Mouse (Mus musculus) liver, adult 2 months (tissue): ENCODE measurements around the gene Spaar. TPM values are rescaled to one million over a fixed set of nuclear protein-coding genes. Genes with fewer than 3 reads are reported as not detected.

Source experiments
- DNase-seq: peaks from one replicate; pipeline ENCODE4 v3.0.0-alpha.2; 2011; ENCODE audit warnings: low read depth, low spot score; ENCODE audit errors: extremely low read depth
- H3K27ac ChIP-seq: fragments of 200-500 bp; replicated peaks from 2 replicates; pipeline ENCODE4 v1.5.1; 2012; ENCODE audit warnings: low read depth, mild to moderate bottlenecking, control low read depth, inconsistent platforms, low read length; ENCODE audit not compliant: insufficient read depth
- H3K27me3 ChIP-seq: fragments of 200-500 bp; 2 replicates; pipeline ENCODE4 v1.6.1; 2012; ENCODE audit warnings: mild to moderate bottlenecking, moderate library complexity, low read length, inconsistent platforms; ENCODE audit not compliant: control insufficient read depth, insufficient read depth
- H3K36me3 ChIP-seq: fragments of 200-500 bp; 2 replicates; pipeline ENCODE4 v1.6.1; 2012; ENCODE audit warnings: low read length, inconsistent platforms; ENCODE audit not compliant: control insufficient read depth, insufficient read depth
- H3K4me1 ChIP-seq: fragments of 200-500 bp; 2 replicates; pipeline ENCODE4 v1.6.1; 2011; ENCODE audit warnings: low read length; ENCODE audit not compliant: control insufficient read depth, insufficient read depth
- H3K4me3 ChIP-seq: fragments of 200-500 bp; 2 replicates; pipeline ENCODE4 v1.5.1; 2011; ENCODE audit warnings: low read depth, mild to moderate bottlenecking, control low read depth, low read length, moderate library complexity; ENCODE audit not compliant: insufficient read depth
- H3K79me2 ChIP-seq: fragments of 200-500 bp; 2 replicates; pipeline ENCODE4 v1.6.1; 2012; ENCODE audit warnings: inconsistent platforms, mild to moderate bottlenecking, low read length, moderate library complexity; ENCODE audit not compliant: control insufficient read depth, insufficient read depth
- H3K9ac ChIP-seq: fragments of 200-500 bp; 2 replicates; pipeline ENCODE4 v1.6.1; 2012; ENCODE audit warnings: low read depth, mild to moderate bottlenecking, control low read depth, inconsistent platforms, low read length
- CTCF ChIP-seq: fragments of 200-500 bp; IDR thresholded peaks from 2 replicates; pipeline ENCODE4 v1.5.1; 2011; ENCODE audit warnings: low read depth, low read length, control low read depth
- POLR2A ChIP-seq: fragments of 200-500 bp; IDR thresholded peaks from 2 replicates; pipeline ENCODE4 v1.6.1; 2011; ENCODE audit warnings: low read length, control low read depth; ENCODE audit not compliant: insufficient read depth; ENCODE audit errors: extremely low read depth
- WGBS: fragments of 180-500 bp; shearing (Covaris S2); methylation state at CpG from one replicate; pipeline ENCODE4 v1.1.7; 2018; 5-methylcytosine and 5-hydroxymethylcytosine counted together
- polyA plus RNA-seq: library from polyadenylated mRNA; depleted of rRNA; stranded (reverse); fragments of >200 nt; gene quantifications from 2 replicates; pipeline ENCODE4 v1.2.3, GENCODE M21; 2012
- total RNA-seq: library from RNA; depleted of rRNA; stranded (reverse); fragments of >200 nt; gene quantifications from 2 replicates; pipeline ENCODE4 v1.2.3, GENCODE M21; 2014

Spaar gene
- total and polyA plus RNA-seq, 2 experiments: 0.12 to 0.18 TPM

DNA sequence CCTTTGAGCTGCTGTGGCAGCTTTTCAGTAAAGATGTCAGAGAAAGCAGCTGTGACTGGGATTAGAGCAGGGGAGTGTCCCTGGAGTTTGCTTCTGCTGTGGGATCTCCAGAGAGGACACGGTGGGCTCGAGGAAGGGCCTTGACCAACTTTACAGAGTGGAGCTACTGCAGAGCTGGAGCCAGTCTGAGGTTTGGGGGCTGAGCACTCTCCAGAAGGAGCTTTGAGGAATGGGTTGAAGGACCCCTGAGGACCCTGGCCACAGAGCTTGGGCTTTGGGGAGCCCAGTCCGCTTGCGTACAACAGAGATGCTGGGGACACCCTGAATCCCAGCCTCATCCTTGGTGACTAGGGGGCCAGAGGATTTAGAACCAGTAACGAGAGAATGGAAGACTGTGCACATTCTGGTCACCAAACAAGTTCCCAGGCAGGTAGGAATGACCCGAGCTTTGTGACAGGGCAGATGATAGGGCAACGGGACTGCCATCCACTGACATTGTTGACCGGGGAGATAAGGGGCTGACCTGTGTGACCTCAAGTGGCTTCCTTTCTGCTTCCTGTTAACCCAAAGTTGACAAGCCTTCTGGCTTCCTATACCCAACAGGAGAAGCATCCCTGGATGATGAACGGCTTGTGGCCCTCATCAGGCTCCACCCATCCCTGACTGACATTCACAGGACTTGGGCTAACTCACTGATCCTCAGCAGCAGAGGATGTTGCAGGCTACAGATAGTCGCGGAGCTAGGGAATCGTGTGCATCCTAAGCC is 3.4 kb upstream of the Spaar start:
- Histone ChIP-seq H3K79me2 (no peaks in the 10 kb centered on the region), H3K4me3 (no peak overlapping the region), H3K36me3 (no peaks in the 10 kb centered on the region), H3K27me3 (no peaks in the 10 kb centered on the region), H3K9ac (no peak overlapping the region), H3K27ac (no peak overlapping the region), H3K4me1 (no peaks in the 10 kb centered on the region)
- TF ChIP-seq POLR2A (no peak), CTCF (no peak)
- no peak for DNase-seq
- 28% methylated on average over 12 of the region's 12 CpGs for WGBS

DNA sequence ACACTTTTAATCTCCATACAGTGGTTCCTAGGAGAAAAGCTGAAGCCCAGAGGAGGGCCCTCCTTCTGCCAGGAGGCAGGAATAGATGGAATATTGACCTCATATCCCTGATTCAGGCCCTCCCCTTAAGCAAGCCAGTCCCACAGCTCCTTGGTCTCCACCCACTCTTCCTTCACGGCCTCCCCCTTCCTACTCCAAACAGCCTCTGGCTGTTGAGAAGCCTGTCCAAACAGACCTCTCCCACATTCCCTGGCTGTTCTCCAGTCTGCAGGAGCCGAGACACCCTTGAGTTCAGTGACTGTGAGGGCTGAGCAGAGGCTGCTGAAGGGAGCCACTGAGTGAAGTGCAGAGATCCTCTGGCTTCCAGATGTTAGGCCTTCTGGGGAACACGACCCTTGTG is 2.8 kb upstream of the Spaar start, which contains the start of gene Hrct1:
Gene Hrct1 (plus strand): TSS at position 194 of the 400 bp plus-strand sequence.
- Histone ChIP-seq H3K79me2 (no peaks in the 10 kb centered on the region), H3K36me3 (no peaks in the 10 kb centered on the region), H3K9ac (no peak within 1 kb of the TSS), H3K27me3 (no peaks in the 10 kb centered on the region), H3K27ac (peak within 1 kb of the TSS; percentile 67), H3K4me1 (no peaks in the 10 kb centered on the region), H3K4me3 (no peak within 1 kb of the TSS)
- TF ChIP-seq CTCF (no peak), POLR2A (no peak)
- DNase-seq: peak; percentile 48
- WGBS: 51% methylated on average over 3 of the region's 3 CpGs

DNA sequence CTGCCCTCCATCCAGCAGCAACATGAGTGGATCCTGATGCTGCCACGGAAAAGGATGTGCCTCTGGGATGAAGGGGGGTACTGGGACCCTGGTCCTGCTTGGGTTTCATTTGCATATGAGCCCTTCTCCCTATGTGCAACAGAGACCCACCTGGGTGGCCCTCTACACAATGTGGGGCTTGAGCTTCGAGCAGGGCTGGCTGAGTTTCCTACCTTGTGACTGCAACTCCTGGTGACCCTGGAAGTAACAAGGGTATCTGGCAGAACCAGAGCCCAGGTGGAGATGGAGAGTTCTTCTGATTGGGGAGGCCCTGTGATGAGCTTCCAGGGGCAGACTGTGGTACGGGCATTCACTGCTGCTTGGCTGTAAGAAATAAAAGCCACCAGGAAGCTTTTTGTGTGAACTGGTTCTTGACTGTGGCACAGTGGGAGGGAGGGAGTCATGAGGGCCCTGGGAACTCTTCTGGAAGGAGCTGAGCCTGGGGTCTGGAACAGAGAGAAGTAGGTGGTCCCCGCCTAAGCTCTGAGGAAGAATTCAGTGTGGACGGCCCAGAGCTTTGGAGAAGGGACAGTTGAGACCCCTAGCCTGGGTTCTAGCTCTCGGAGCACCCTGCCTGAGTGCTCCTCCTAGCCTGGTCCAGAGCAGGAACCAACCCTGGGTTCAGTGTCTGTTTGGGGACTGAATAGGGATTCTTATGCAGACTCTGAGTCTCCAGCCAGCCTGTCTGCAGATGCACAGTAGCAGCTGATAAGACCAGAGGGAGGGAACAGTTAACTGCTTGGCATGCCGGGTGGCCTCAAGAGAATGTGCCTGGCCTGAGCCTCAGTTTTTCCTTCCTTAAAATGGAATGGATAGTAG is 1.9 kb upstream of the Spaar start:
- Histone ChIP-seq H3K27ac (peak overlapping the region; percentile 67), H3K4me1 (no peaks in the 10 kb centered on the region), H3K27me3 (no peaks in the 10 kb centered on the region), H3K4me3 (no peak overlapping the region), H3K9ac (no peak overlapping the region), H3K79me2 (no peaks in the 10 kb centered on the region), H3K36me3 (no peaks in the 10 kb centered on the region)
- DNase-seq: peak; percentile 17
- whole genome bisulfite sequencing: 82% methylated on average over 7 of the region's 7 CpGs
- TF ChIP-seq POLR2A (no peak), CTCF (no peak)

DNA sequence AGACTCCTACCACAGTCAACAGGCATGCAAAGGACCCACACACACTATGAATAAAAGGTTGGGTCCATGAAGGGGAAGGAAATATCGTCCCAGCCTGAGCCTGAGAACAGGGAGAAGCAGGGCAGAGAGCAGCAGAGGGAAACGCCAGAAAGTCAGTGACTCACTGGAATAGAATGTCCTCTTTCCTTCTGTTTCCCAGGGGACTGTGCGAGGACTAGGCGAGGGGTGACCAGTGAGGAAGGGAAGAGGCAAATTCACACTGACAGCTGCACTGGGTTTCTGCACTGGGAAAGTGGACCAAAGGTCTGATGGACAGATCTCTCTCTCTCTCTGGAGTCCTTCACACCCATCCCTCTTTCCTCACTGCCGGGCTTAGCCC is 1.3 kb upstream of the Spaar start:
- Histone ChIP-seq H3K27me3 (no peaks in the 10 kb centered on the region), H3K4me1 (no peaks in the 10 kb centered on the region), H3K79me2 (no peaks in the 10 kb centered on the region), H3K36me3 (no peaks in the 10 kb centered on the region), H3K4me3 (no peak overlapping the region), H3K9ac (no peak overlapping the region), H3K27ac (peak overlapping the region; percentile 67)
- DNase-seq: peak; percentile 31
- WGBS: 37% methylated on average over 5 of the region's 5 CpGs
- no peak for TF ChIP-seq POLR2A

DNA sequence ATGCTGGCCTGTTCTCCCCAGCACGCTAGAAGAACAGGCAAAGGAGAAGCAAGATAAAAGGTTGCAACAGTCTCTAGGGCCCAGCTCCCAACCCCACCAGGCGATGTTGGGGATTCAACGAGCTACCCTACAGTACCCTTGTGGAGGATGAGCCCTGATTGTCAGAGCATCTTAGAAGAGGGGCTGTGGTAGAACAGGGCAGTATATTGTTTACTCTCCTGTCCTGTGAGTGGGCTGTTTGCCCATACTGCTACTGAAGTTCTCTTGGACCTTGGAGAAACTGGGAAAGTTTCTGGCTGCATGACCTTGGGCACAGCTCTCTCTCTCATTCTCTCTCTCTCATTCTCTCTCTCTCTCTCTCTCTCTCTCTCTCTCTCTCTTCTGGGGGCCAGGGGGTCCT is 708 bp upstream of the Spaar start:
- 53% methylated on average over 3 of the region's 3 CpGs for WGBS
- Histone ChIP-seq H3K4me3 (no peak overlapping the region), H3K27ac (peak overlapping the region; percentile 46), H3K4me1 (no peaks in the 10 kb centered on the region), H3K9ac (no peak overlapping the region), H3K27me3 (no peaks in the 10 kb centered on the region), H3K36me3 (no peaks in the 10 kb centered on the region), H3K79me2 (no peaks in the 10 kb centered on the region)
- no peak for DNase-seq
- no peak for TF ChIP-seq POLR2A
- TF ChIP-seq CTCF: no peak
